Mouse (Mus musculus) forebrain, embryonic 16.5 days (tissue): ENCODE data around the gene Adgrl1. TPM values are rescaled to one million over a fixed set of nuclear protein-coding genes. Genes with fewer than 3 reads are reported as not detected.

ENCODE experiments used
- ATAC-seq: fragments of 200-750 bp; cut with Nextera tagmentation; 2 replicates; pipeline ENCODE4 v1.8.0; 2017; ENCODE audit warnings: mild to moderate bottlenecking, moderate library complexity
- H3K27ac ChIP-seq: fragments of 300-500 bp; sonication (generic); 2 replicates; pipeline ENCODE4 v1.5.1; 2014; ENCODE audit warnings: low read length, control low read depth
- H3K27me3 ChIP-seq: fragments of 300-500 bp; sonication (generic); replicated peaks from 2 replicates; pipeline ENCODE4 v1.6.1; 2014; ENCODE audit warnings: low read length; ENCODE audit not compliant: control insufficient read depth, insufficient read depth
- H3K36me3 ChIP-seq: fragments of 300-500 bp; sonication (generic); 2 replicates; pipeline ENCODE4 v1.6.1; 2014; ENCODE audit not compliant: control insufficient read depth, insufficient read depth
- H3K4me1 ChIP-seq: fragments of 300-500 bp; sonication (generic); replicated peaks from 2 replicates; pipeline ENCODE4 v1.6.1; 2014; ENCODE audit warnings: low read length; ENCODE audit not compliant: control insufficient read depth, insufficient read depth
- H3K4me2 ChIP-seq: fragments of 300-500 bp; sonication (generic); 2 replicates; pipeline ENCODE4 v1.6.1; 2014; ENCODE audit warnings: mild to moderate bottlenecking, low read length, control low read depth
- H3K4me3 ChIP-seq: fragments of 300-500 bp; sonication (generic); replicated peaks from 2 replicates; pipeline ENCODE4 v1.5.1; 2014; ENCODE audit warnings: mild to moderate bottlenecking, low read length, control low read depth
- H3K9ac ChIP-seq: fragments of 300-500 bp; sonication (generic); replicated peaks from 2 replicates; pipeline ENCODE4 v1.6.1; 2014; ENCODE audit warnings: low read depth, low read length, control low read depth
- H3K9me3 ChIP-seq: fragments of 300-500 bp; sonication (generic); 2 replicates; pipeline ENCODE4 v1.6.1; 2016; ENCODE audit warnings: low read length; ENCODE audit not compliant: control insufficient read depth
- WGBS: fragments of 180-500 bp; shearing (Covaris S2); extraction: QIAGEN DNeasy Blood & Tissue Kit; methylation state at CpG from one replicate; pipeline ENCODE4 v1.1.7; 2014; 5-methylcytosine and 5-hydroxymethylcytosine counted together
- polyA plus RNA-seq: library from polyadenylated mRNA; unstranded; fragments of >200 nt; fragmentation: Nextera tagmentation; extraction: Ambion mirVana; gene quantifications from 2 replicates; pipeline ENCODE4 v1.2.1, GENCODE M21; 2015

Gene Adgrl1
- polyA plus RNA-seq, 1 experiment from 2014 or later: 60.4 TPM

- Histone ChIP-seq H3K27me3 (no peaks in the 10 kb centered on the region), H3K4me2 (peak overlapping the region; percentile 92), H3K4me1 (peaks cover 21% of the 10 kb centered on the region), H3K9me3 (no peaks in the 10 kb centered on the region), H3K4me3 (peak overlapping the region; percentile 81), H3K9ac (peak overlapping the region; percentile 95), H3K36me3 (no peaks in the 10 kb centered on the region), H3K27ac (peak overlapping the region; percentile 94)
- peak; percentile 5 for ATAC-seq
- WGBS: under 1% methylated on average over 41 of the region's 41 CpGs
Observed at GRCm38 (mm10) chr8:83876080-83876837, 23.6 kb upstream of the Adgrl1 start.

- Histone ChIP-seq H3K4me1 (peaks cover 21% of the 10 kb centered on the region), H3K9me3 (no peaks in the 10 kb centered on the region), H3K9ac (no peak overlapping the region), H3K4me3 (no peak overlapping the region), H3K4me2 (peak overlapping the region; percentile 92), H3K36me3 (no peaks in the 10 kb centered on the region), H3K27me3 (no peaks in the 10 kb centered on the region), H3K27ac (no peak overlapping the region)
- no peak for ATAC-seq
- WGBS: 1% methylated on average over 10 of the region's 10 CpGs
Observed at GRCm38 (mm10) chr8:83876838-83877223, 23.1 kb upstream of the Adgrl1 start.

GRCm38 (mm10) chr8:83888409-83888808 is 11.5 kb upstream of the Adgrl1 start:
- peak overlapping the region; percentile 61; the same call in 1 of the 2 replicates for H3K27ac ChIP-seq

GRCm38 (mm10) chr8:83892061-83892460 is 7.8 kb upstream of the Adgrl1 start:
- ATAC-seq: no peak
- H3K36me3 ChIP-seq: no peaks in the 10 kb centered on the region
- no peak overlapping the region for H3K9ac ChIP-seq
- 54% methylated on average over 4 of the region's 4 CpGs for WGBS
- H3K27ac ChIP-seq: no peak overlapping the region
- no peak overlapping the region for H3K4me3 ChIP-seq
- peaks cover 2% of the 10 kb centered on the region; the same call in 1 of the 2 replicates for H3K4me1 ChIP-seq
- no peak overlapping the region for H3K4me2 ChIP-seq
- peaks cover 7% of the 10 kb centered on the region; the same call in 1 of the 2 replicates for H3K27me3 ChIP-seq
- H3K9me3 ChIP-seq: no peaks in the 10 kb centered on the region

More at GRCm38 (mm10) chr8:83888409-83888808, 11.5 kb upstream of the Adgrl1 start:
- peak; percentile 79 for ATAC-seq
- no peaks in the 10 kb centered on the region for H3K4me1 ChIP-seq
- H3K36me3 ChIP-seq: no peaks in the 10 kb centered on the region
- H3K9ac ChIP-seq: no peak overlapping the region
- no peak overlapping the region for H3K4me3 ChIP-seq
- no peak overlapping the region for H3K4me2 ChIP-seq
- WGBS: 64% methylated on average over 2 of the region's 2 CpGs
- H3K9me3 ChIP-seq: no peaks in the 10 kb centered on the region
- no peaks in the 10 kb centered on the region for H3K27me3 ChIP-seq

GRCm38 (mm10) chr8:83893915-83894314 is 6.0 kb upstream of the Adgrl1 start:
- no peak for ATAC-seq
- H3K27ac ChIP-seq: no peak overlapping the region
- H3K4me3 ChIP-seq: no peak overlapping the region
- H3K9me3 ChIP-seq: no peaks in the 10 kb centered on the region
- H3K27me3 ChIP-seq: peaks cover 7% of the 10 kb centered on the region; the same call in 1 of the 2 replicates
- H3K4me1 ChIP-seq: peaks cover 19% of the 10 kb centered on the region
- 2% methylated on average over 5 of the region's 5 CpGs for WGBS
- H3K9ac ChIP-seq: no peak overlapping the region
- no peak overlapping the region for H3K4me2 ChIP-seq
- H3K36me3 ChIP-seq: no peaks in the 10 kb centered on the region

GRCm38 (mm10) chr8:83895894-83896293 is 4.0 kb upstream of the Adgrl1 start:
- no peak overlapping the region for H3K27ac ChIP-seq
- no peaks in the 10 kb centered on the region for H3K36me3 ChIP-seq
- peaks cover 7% of the 10 kb centered on the region; the same call in 1 of the 2 replicates for H3K27me3 ChIP-seq
- H3K9ac ChIP-seq: no peak overlapping the region
- ATAC-seq: no peak
- H3K4me3 ChIP-seq: no peak overlapping the region
- peaks cover 19% of the 10 kb centered on the region for H3K4me1 ChIP-seq
- WGBS: 6% methylated on average over 5 of the region's 5 CpGs
- no peaks in the 10 kb centered on the region for H3K9me3 ChIP-seq
- no peak overlapping the region for H3K4me2 ChIP-seq

- H3K4me2 ChIP-seq: no peak overlapping the region
- H3K36me3 ChIP-seq: no peaks in the 10 kb centered on the region
- WGBS: 84% methylated on average over 7 of the region's 7 CpGs
- H3K9ac ChIP-seq: no peak overlapping the region
- peaks cover 7% of the 10 kb centered on the region; the same call in 1 of the 2 replicates for H3K27me3 ChIP-seq
- no peaks in the 10 kb centered on the region for H3K9me3 ChIP-seq
- peaks cover 19% of the 10 kb centered on the region for H3K4me1 ChIP-seq
- ATAC-seq: no peak
- no peak overlapping the region for H3K4me3 ChIP-seq
- H3K27ac ChIP-seq: no peak overlapping the region
Observed at GRCm38 (mm10) chr8:83896461-83896860, 3.4 kb upstream of the Adgrl1 start.

- H3K27ac ChIP-seq: no peak overlapping the region
Observed at GRCm38 (mm10) chr8:83897211-83897610, 2.7 kb upstream of the Adgrl1 start.

GRCm38 (mm10) chr8:83898456-83898855 is 1.4 kb upstream of the Adgrl1 start:
- H3K4me2 ChIP-seq: peak overlapping the region; percentile 69
- peaks cover 7% of the 10 kb centered on the region; the same call in 1 of the 2 replicates for H3K27me3 ChIP-seq
- peak overlapping the region; percentile 96 for H3K4me3 ChIP-seq
- 4% methylated on average over 10 of the region's 10 CpGs for WGBS
- no peak for ATAC-seq
- H3K27ac ChIP-seq: peak overlapping the region; percentile 99
- no peaks in the 10 kb centered on the region for H3K36me3 ChIP-seq
- no peaks in the 10 kb centered on the region for H3K9me3 ChIP-seq
- peaks cover 38% of the 10 kb centered on the region for H3K4me1 ChIP-seq
- H3K9ac ChIP-seq: peak overlapping the region; percentile 73

More at GRCm38 (mm10) chr8:83897211-83897610, 2.7 kb upstream of the Adgrl1 start:
- H3K9ac ChIP-seq: peak overlapping the region; percentile 50
- peak overlapping the region; percentile 69 for H3K4me2 ChIP-seq
- WGBS: 1% methylated on average over 26 of the region's 26 CpGs
- peaks cover 7% of the 10 kb centered on the region; the same call in 1 of the 2 replicates for H3K27me3 ChIP-seq
- H3K36me3 ChIP-seq: no peaks in the 10 kb centered on the region
- H3K4me3 ChIP-seq: peak overlapping the region; percentile 37
- H3K9me3 ChIP-seq: no peaks in the 10 kb centered on the region
- peaks cover 26% of the 10 kb centered on the region for H3K4me1 ChIP-seq
- no peak for ATAC-seq
